Mouse (Mus musculus): ENCODE data around the gene Fcer2a. TPM values are rescaled to one million over a fixed set of nuclear protein-coding genes. Genes with fewer than 3 reads are reported as not detected.

Fcer2a gene
- total RNA-seq, 2 experiments from 2014 or later = not detected

Other genes with a start within 250 kb of the Fcer2a start
- under 1 TPM; 0.33 to 0.77 TPM for gene Pex11g, start 226.5 kb downstream of the Fcer2a start, total RNA-seq (2021)
- gene Tex45, start 223.3 kb downstream of the Fcer2a start, total RNA-seq (2021) = not detected
- 10 to 100 TPM; 34.3 to 34.6 TPM for gene Zfp358, start 201.0 kb downstream of the Fcer2a start, total RNA-seq (2021)
- gene Mcoln1, start 193.7 kb downstream of the Fcer2a start, total RNA-seq (2021) = 10 to 100 TPM; 82.2 to 92.0 TPM
- gene Pnpla6, start 178.8 kb downstream of the Fcer2a start, total RNA-seq (2021) = 10 to 100 TPM; 66.3 to 76.8 TPM
- under 1 TPM in 1 of 2 experiments, not detected in 1; 0.40 TPM for gene C330021F23Rik, start 126.2 kb downstream of the Fcer2a start, total RNA-seq (2021)
- gene Camsap3, start 106.9 kb downstream of the Fcer2a start, total RNA-seq (2021) = 10 to 100 TPM; 33.4 to 37.9 TPM
- gene Xab2, start 72.9 kb downstream of the Fcer2a start, total RNA-seq (2021) = 10 to 100 TPM; 37.9 to 41.5 TPM
- gene Pet100, start 72.6 kb downstream of the Fcer2a start, total RNA-seq (2021) = 10 to 100 TPM; 80.8 to 85.8 TPM
- gene Pcp2, start 68.6 kb downstream of the Fcer2a start, total RNA-seq (2021) = not detected
- gene Stxbp2, start 63.2 kb downstream of the Fcer2a start, total RNA-seq (2021) = 10 to 100 TPM; 50.9 to 56.7 TPM
- under 1 TPM; 0.68 to 0.86 TPM for gene Retn, start 38.4 kb downstream of the Fcer2a start, total RNA-seq (2021)
- gene Mcemp1, start 28.4 kb downstream of the Fcer2a start, total RNA-seq (2021) = under 1 TPM; 0.23 to 0.30 TPM
- gene Fcor, start 21.8 kb downstream of the Fcer2a start, total RNA-seq (2021) = 10 to 100 TPM in 1 of 2 experiments, 1 to 10 TPM in 1; 9.2 to 14.6 TPM
- gene Trappc5, start 17.9 kb downstream of the Fcer2a start, total RNA-seq (2021) = 10 to 100 TPM; 29.1 to 29.3 TPM
- not detected for gene Clec4g, start 26.5 kb upstream of the Fcer2a start, total RNA-seq (2021)
- 1 to 10 TPM; 1.7 to 2.2 TPM for gene Cd209a, start 54.8 kb upstream of the Fcer2a start, total RNA-seq (2021)
- gene Cd209e, start 160.1 kb upstream of the Fcer2a start, total RNA-seq (2021) = not detected
- gene Cd209d, start 184.4 kb upstream of the Fcer2a start, total RNA-seq (2021) = under 1 TPM in 1 of 2 experiments, not detected in 1; 0.56 TPM
- gene Cd209b, start 232.7 kb upstream of the Fcer2a start, total RNA-seq (2021) = 1 to 10 TPM; 1.1 to 1.3 TPM